Mouse (Mus musculus) erythroblast, embryonic 14.5 days (primary cell): ENCODE data around the gene Mfsd7a. TPM values are rescaled to one million over a fixed set of nuclear protein-coding genes. Genes with fewer than 3 reads are reported as not detected.

Source experiments
- H3K27me3 ChIP-seq: 2 replicates; pipeline ENCODE4 v1.6.1; 2012; ENCODE audit warnings: inconsistent platforms; ENCODE audit not compliant: control insufficient read depth
- H3K36me3 ChIP-seq: 2 replicates; pipeline ENCODE4 v1.6.1; 2012; ENCODE audit warnings: mild to moderate bottlenecking, inconsistent platforms; ENCODE audit not compliant: control insufficient read depth
- H3K4me1 ChIP-seq: 2 replicates; pipeline ENCODE4 v1.6.1; 2012; ENCODE audit warnings: inconsistent platforms; ENCODE audit not compliant: control insufficient read depth
- H3K4me3 ChIP-seq: replicated peaks from 2 replicates; pipeline ENCODE3; 2012; ENCODE audit warnings: moderate library complexity, mild to moderate bottlenecking, inconsistent platforms
- H3K9me3 ChIP-seq: 2 replicates; pipeline ENCODE4 v1.6.1; 2012; ENCODE audit warnings: low read length, inconsistent platforms, mixed read lengths; ENCODE audit not compliant: control insufficient read depth
- GATA1 ChIP-seq: IDR thresholded peaks from 2 replicates; pipeline ENCODE4 v1.6.1; 2012; ENCODE audit warnings: low read length, inconsistent platforms, mixed read lengths
- TAL1 ChIP-seq: IDR thresholded peaks from 3 replicates; pipeline ENCODE4 v1.6.1; 2012; ENCODE audit warnings: low read length, inconsistent platforms, mixed read lengths
- polyA plus RNA-seq: library from polyadenylated mRNA; stranded (reverse); fragments of >175 nt; gene quantifications from 2 replicates; pipeline ENCODE4 v1.2.3, GENCODE M21; 2012

Mfsd7a gene
- polyA plus RNA-seq, 1 experiment, result not detected

DNA sequence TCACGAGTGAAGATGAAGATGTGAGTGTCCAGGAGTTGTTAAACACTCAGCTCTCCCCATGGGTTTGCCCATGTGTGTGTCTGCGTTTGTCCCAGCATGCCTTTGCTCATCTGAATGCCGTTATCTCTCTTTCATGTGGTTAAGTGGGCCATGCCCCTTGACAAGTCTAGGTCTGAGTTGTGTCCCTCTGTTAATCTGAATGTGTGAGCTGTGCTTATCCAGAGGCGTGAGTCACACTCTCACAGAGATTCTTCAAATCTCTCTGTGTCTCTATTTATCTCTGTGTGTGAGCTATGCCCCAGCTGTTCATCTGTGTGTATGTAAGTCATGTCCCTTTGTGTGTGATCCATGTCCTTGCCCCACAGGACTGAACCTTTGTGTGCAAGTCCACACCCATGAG, 45.2 kb downstream of the Mfsd7a start:
- no peaks in the 10 kb centered on the region for H3K9me3 ChIP-seq
- peaks cover 4% of the 10 kb centered on the region for H3K4me1 ChIP-seq
- H3K27me3 ChIP-seq, result no peaks in the 10 kb centered on the region
- no peak overlapping the region for H3K4me3 ChIP-seq
- TF ChIP-seq TAL1 (no peak), GATA1 (no peak)
- H3K36me3 ChIP-seq, result no peaks in the 10 kb centered on the region

Other genes with a start within 250 kb of the Mfsd7a start
- gene Dr1, start 180.0 kb downstream of the Mfsd7a start, polyA plus RNA-seq, result 0.88 and 1.4 TPM in 2 replicates
- gene Pigg, start 136.3 kb downstream of the Mfsd7a start, polyA plus RNA-seq, result 0.09 and 0.10 TPM in 2 replicates
- 0.02 and 0.03 TPM in 2 replicates for gene Gm42517, start 81.0 kb downstream of the Mfsd7a start, polyA plus RNA-seq
- gene Pde6b, start 60.5 kb downstream of the Mfsd7a start, polyA plus RNA-seq, result not detected in 2 replicates
- 22.6 and 24.2 TPM in 2 replicates for gene Atp5k, start 14.4 kb downstream of the Mfsd7a start, polyA plus RNA-seq
- 0.36 and 0.60 TPM in 2 replicates for gene Pcgf3, start 12.3 kb upstream of the Mfsd7a start, polyA plus RNA-seq
- gene Cplx1, start 101.1 kb upstream of the Mfsd7a start, polyA plus RNA-seq, result 0.05 TPM in 1 of 2 replicates, not detected in the other
- gene Gak, start 180.9 kb upstream of the Mfsd7a start, polyA plus RNA-seq, result 5.2 and 6.8 TPM in 2 replicates
- gene Tmem175, start 180.9 kb upstream of the Mfsd7a start, polyA plus RNA-seq, result 0.09 and 0.14 TPM in 2 replicates
- gene Idua, start 211.4 kb upstream of the Mfsd7a start, polyA plus RNA-seq, result 0.06 and 0.07 TPM in 2 replicates
- 0.08 and 0.16 TPM in 2 replicates for gene Dgkq, start 220.8 kb upstream of the Mfsd7a start, polyA plus RNA-seq
- 0.47 and 0.59 TPM in 2 replicates for gene Slc26a1, start 226.7 kb upstream of the Mfsd7a start, polyA plus RNA-seq
- gene Fgfrl1, start 243.5 kb upstream of the Mfsd7a start, polyA plus RNA-seq, result 1.8 and 2.4 TPM in 2 replicates